Mouse (Mus musculus) heart, postnatal 0 days (tissue): ENCODE data around the gene Gm26965. TPM values are rescaled to one million over a fixed set of nuclear protein-coding genes. Genes with fewer than 3 reads are reported as not detected.
"Not testable (repeated sequence)": the region's sequence is repeated elsewhere in the genome, so short reads cannot be mapped to it uniquely, and the experiment has no call there.

ENCODE experiments used
- ATAC-seq: fragments of 200-750 bp; cut with Nextera tagmentation; 2 replicates; pipeline ENCODE4 v1.8.0; 2017; ENCODE audit warnings: low read depth, moderate number of reproducible peaks, moderate library complexity; ENCODE audit not compliant: insufficient read depth
- DNase-seq: peaks from one replicate; pipeline ENCODE4 v3.0.0-alpha.2; 2016; ENCODE audit warnings: low spot score
- H3K27ac ChIP-seq: fragments of 300-500 bp; sonication (generic); 2 replicates; pipeline ENCODE4 v1.5.1; 2014; ENCODE audit warnings: low read depth, mild to moderate bottlenecking
- H3K27me3 ChIP-seq: fragments of 300-500 bp; sonication (generic); 2 replicates; pipeline ENCODE4 v1.6.1; 2014; ENCODE audit warnings: low read length, mixed read lengths; ENCODE audit not compliant: control insufficient read depth, insufficient read depth
- H3K36me3 ChIP-seq: fragments of 300-500 bp; sonication (generic); replicated peaks from 2 replicates; pipeline ENCODE4 v1.6.1; 2014; ENCODE audit warnings: low read length, mixed read lengths; ENCODE audit not compliant: control insufficient read depth, insufficient read depth
- H3K4me1 ChIP-seq: fragments of 300-500 bp; sonication (generic); 2 replicates; pipeline ENCODE4 v1.6.1; 2014; ENCODE audit warnings: antibody characterized with exemption; ENCODE audit not compliant: control insufficient read depth, insufficient read depth
- H3K4me2 ChIP-seq: fragments of 300-500 bp; sonication (generic); 2 replicates; pipeline ENCODE4 v1.6.1; 2014; ENCODE audit warnings: low read depth, mild to moderate bottlenecking, low read length, moderate library complexity
- H3K4me3 ChIP-seq: fragments of 300-500 bp; sonication (generic); 2 replicates; pipeline ENCODE4 v1.5.1; 2014; ENCODE audit warnings: low read depth, low read length
- H3K9ac ChIP-seq: fragments of 300-500 bp; sonication (generic); replicated peaks from 2 replicates; pipeline ENCODE4 v1.6.1; 2014; ENCODE audit warnings: low read depth, low read length, mixed read lengths
- H3K9me3 ChIP-seq: fragments of 300-500 bp; sonication (generic); replicated peaks from 2 replicates; pipeline ENCODE4 v1.6.1; 2016; ENCODE audit warnings: low read length; ENCODE audit not compliant: control insufficient read depth
- CTCF ChIP-seq: IDR thresholded peaks from 2 replicates; pipeline ENCODE4 v1.5.1; 2016; ENCODE audit warnings: antibody characterized with exemption, control low read depth, low read depth
- EP300 ChIP-seq: IDR thresholded peaks from 2 replicates; pipeline ENCODE4 v1.6.1; 2016; ENCODE audit warnings: antibody characterized with exemption, low read depth
- WGBS: fragments of 180-500 bp; shearing (Covaris S2); extraction: QIAGEN DNeasy Blood & Tissue Kit; methylation state at CpG from one replicate; pipeline ENCODE4 v1.1.7; 2014; 5-methylcytosine and 5-hydroxymethylcytosine counted together
- polyA plus RNA-seq: library from polyadenylated mRNA; unstranded; fragments of >200 nt; fragmentation: Nextera tagmentation; extraction: Ambion mirVana; gene quantifications from 2 replicates; pipeline ENCODE4 v1.2.1, GENCODE M21; 2015
- total RNA-seq: library from RNA; depleted of rRNA; stranded (reverse); fragments of >200 nt; gene quantifications from 2 replicates; pipeline ENCODE4 v1.2.3, GENCODE M21; 2014; ENCODE audit warnings: low replicate concordance

Gene Gm26965
- total and polyA plus RNA-seq, 2 experiments from 2014 or later = not detected

GRCm38 (mm10) chr13:67483625-67484423 is 42.1 kb downstream of the Gm26965 start, which contains the start of gene Zfp874b:
Zfp874b (minus strand) TSS chr13:67484258.
- DNase-seq = peak; percentile 88
- Histone ChIP-seq H3K4me3 (peak within 1 kb of the TSS; percentile 79), H3K4me2 (peak within 1 kb of the TSS; percentile 69), H3K27me3 (no peaks in the 10 kb centered on the region), H3K9ac (peak within 1 kb of the TSS; percentile 59), H3K36me3 (peaks cover 10% of the 10 kb centered on the region), H3K9me3 (no peaks in the 10 kb centered on the region), H3K4me1 (peaks cover 5% of the 10 kb centered on the region; the same call in 1 of the 2 replicates), H3K27ac (peak within 1 kb of the TSS; percentile 79)
- peak; percentile 92 for ATAC-seq
- TF ChIP-seq EP300 = no peak
- TF ChIP-seq CTCF = no peak
- 2% methylated on average over 20 of the region's 20 CpGs for WGBS

GRCm38 (mm10) chr13:67481528-67481927 is 44.4 kb downstream of the Gm26965 start:
- 53% methylated on average over 4 of the region's 4 CpGs for WGBS
- DNase-seq (no peak), ATAC-seq (no peak)
- Histone ChIP-seq H3K4me3 (no peak overlapping the region), H3K27ac (no peak overlapping the region), H3K27me3 (no peaks in the 10 kb centered on the region), H3K9ac (no peak overlapping the region), H3K4me2 (no peak overlapping the region), H3K9me3 (no peaks in the 10 kb centered on the region), H3K36me3 (peaks cover 14% of the 10 kb centered on the region), H3K4me1 (peaks cover 5% of the 10 kb centered on the region; the same call in 1 of the 2 replicates)
- TF ChIP-seq CTCF (no peak), EP300 (no peak)

- DNase-seq = no peak
- Histone ChIP-seq H3K4me1 (no peaks in the 10 kb centered on the region), H3K4me3 (no peak overlapping the region), H3K4me2 (no peak overlapping the region), H3K9me3 (0 out of 2 replicates have a peak, but pooled peaks cover 4% of the 10 kb centered on the region), H3K9ac (no peak overlapping the region), H3K27me3 (no peaks in the 10 kb centered on the region), H3K27ac (no peak overlapping the region), H3K36me3 (peaks cover 31% of the 10 kb centered on the region)
- ATAC-seq = no peak
- 90% methylated on average over 3 of the region's 3 CpGs for WGBS
- TF ChIP-seq CTCF (no peak), EP300 (no peak)
These were observed 56.7 kb downstream of the Gm26965 start for GRCm38 (mm10) chr13:67469274-67469673.

GRCm38 (mm10) chr13:67463506-67464185 is 62.3 kb downstream of the Gm26965 start:
- not testable (repeated sequence) for H3K27ac ChIP-seq, H3K9me3 ChIP-seq, ATAC-seq, H3K4me2 ChIP-seq, H3K9ac ChIP-seq, H3K27me3 ChIP-seq, H3K4me1 ChIP-seq, DNase-seq, H3K4me3 ChIP-seq, H3K36me3 ChIP-seq
- WGBS = 61% methylated on average over 2 of the region's 5 CpGs

GRCm38 (mm10) chr13:67452021-67452309 is 74.0 kb downstream of the Gm26965 start:
- Histone ChIP-seq H3K36me3 (peaks cover 6% of the 10 kb centered on the region), H3K4me1 (peaks cover 3% of the 10 kb centered on the region; the same call in 1 of the 2 replicates), H3K4me3 (peak overlapping the region; percentile 64), H3K27me3 (no peaks in the 10 kb centered on the region), H3K27ac (peak overlapping the region; percentile 46), H3K4me2 (peak overlapping the region; percentile 71), H3K9me3 (no peaks in the 10 kb centered on the region), H3K9ac (peak overlapping the region; percentile 47; the same call in 1 of the 2 replicates)
- no peak for TF ChIP-seq EP300
- no peak for TF ChIP-seq CTCF
- 9% methylated on average over 3 of the region's 3 CpGs for WGBS
- DNase-seq = no peak
- ATAC-seq = no peak
